Mouse (Mus musculus) large intestine, adult 2 months (tissue): ENCODE data around the gene Olfr320. TPM values are rescaled to one million over a fixed set of nuclear protein-coding genes. Genes with fewer than 3 reads are reported as not detected.

Source experiments
- polyA plus RNA-seq: library from polyadenylated mRNA; depleted of rRNA; stranded (reverse); fragments of >200 nt; gene quantifications from 2 replicates; pipeline ENCODE4 v1.2.3, GENCODE M21; 2012; rRNA removed

Gene Olfr320
- polyA plus RNA-seq, 1 experiment, result not detected

Other genes with a start within 250 kb of the Olfr320 start
- gene Gm12253, start 248.5 kb upstream of the Olfr320 start, polyA plus RNA-seq, result not detected in 2 replicates
- gene Lypd9, start 228.2 kb upstream of the Olfr320 start, polyA plus RNA-seq, result not detected in 2 replicates
- gene Olfr30, start 218.8 kb upstream of the Olfr320 start, polyA plus RNA-seq, result not detected in 2 replicates
- gene Olfr332, start 188.5 kb upstream of the Olfr320 start, polyA plus RNA-seq, result not detected in 2 replicates
- not detected in 2 replicates for gene Olfr331, start 178.5 kb upstream of the Olfr320 start, polyA plus RNA-seq
- not detected in 2 replicates for gene Olfr330, start 146.3 kb upstream of the Olfr320 start, polyA plus RNA-seq
- gene Olfr329-ps, start 134.7 kb upstream of the Olfr320 start, polyA plus RNA-seq, result not detected in 2 replicates
- gene Olfr328, start 125.5 kb upstream of the Olfr320 start, polyA plus RNA-seq, result not detected in 2 replicates
- gene Olfr224, start 110.5 kb upstream of the Olfr320 start, polyA plus RNA-seq, result not detected in 2 replicates
- not detected in 2 replicates for gene Olfr325, start 103.4 kb upstream of the Olfr320 start, polyA plus RNA-seq
- gene Olfr324, start 86.0 kb upstream of the Olfr320 start, polyA plus RNA-seq, result not detected in 2 replicates
- gene 2210407C18Rik, start 65.0 kb upstream of the Olfr320 start, polyA plus RNA-seq, result 166 and 238 TPM in 2 replicates
- gene Olfr323, start 50.6 kb upstream of the Olfr320 start, polyA plus RNA-seq, result 0.43 TPM in 1 of 2 replicates, not detected in the other
- gene Trim58, start 40.6 kb upstream of the Olfr320 start, polyA plus RNA-seq, result 0.09 and 0.10 TPM in 2 replicates
- gene Olfr322, start 22.3 kb upstream of the Olfr320 start, polyA plus RNA-seq, result not detected in 2 replicates
- not detected in 2 replicates for gene Olfr319, start 18.1 kb downstream of the Olfr320 start, polyA plus RNA-seq
- not detected in 2 replicates for gene Olfr318, start 42.9 kb downstream of the Olfr320 start, polyA plus RNA-seq
- gene Olfr317, start 58.1 kb downstream of the Olfr320 start, polyA plus RNA-seq, result not detected in 2 replicates
- not detected in 2 replicates for gene Olfr316, start 71.6 kb downstream of the Olfr320 start, polyA plus RNA-seq
- not detected in 2 replicates for gene Olfr315, start 92.1 kb downstream of the Olfr320 start, polyA plus RNA-seq
- gene Olfr314, start 101.9 kb downstream of the Olfr320 start, polyA plus RNA-seq, result not detected in 2 replicates
- 1.3 and 3.1 TPM in 2 replicates for gene Fam183b, start 120.9 kb downstream of the Olfr320 start, polyA plus RNA-seq
- not detected in 2 replicates for gene Olfr313, start 133.9 kb downstream of the Olfr320 start, polyA plus RNA-seq
- not detected in 2 replicates for gene Olfr312, start 148.1 kb downstream of the Olfr320 start, polyA plus RNA-seq
- not detected in 2 replicates for gene Olfr311, start 158.2 kb downstream of the Olfr320 start, polyA plus RNA-seq
- 2.1 and 2.8 TPM in 2 replicates for gene Gm12258, start 166.1 kb downstream of the Olfr320 start, polyA plus RNA-seq
- gene 2810021J22Rik, start 186.1 kb downstream of the Olfr320 start, polyA plus RNA-seq, result 1.3 and 2.8 TPM in 2 replicates
- 0.38 and 0.89 TPM in 2 replicates for gene Zfp39, start 223.1 kb downstream of the Olfr320 start, polyA plus RNA-seq
- not detected in 2 replicates for gene Btnl10, start 236.8 kb downstream of the Olfr320 start, polyA plus RNA-seq